Mouse (Mus musculus) brain, embryonic 14.5 days (tissue): ENCODE measurements around the gene Pitpnm1.

Experiments used
- CTCF ChIP-seq: fragments of 200-500 bp; IDR thresholded peaks from 2 replicates; pipeline ENCODE4 v1.5.1; 2012; ENCODE audit warnings: inconsistent platforms, mild to moderate bottlenecking, moderate library complexity, borderline replicate concordance; ENCODE audit not compliant: insufficient read depth, insufficient read length; ENCODE audit errors: extremely low read depth
- POLR2A ChIP-seq: fragments of 200-500 bp; IDR thresholded peaks from 2 replicates; pipeline ENCODE4 v1.6.1; 2012; ENCODE audit warnings: mild to moderate bottlenecking, inconsistent platforms, borderline replicate concordance; ENCODE audit not compliant: poor library complexity, insufficient read depth, insufficient read length, severe bottlenecking; ENCODE audit errors: extremely low read depth

DNA sequence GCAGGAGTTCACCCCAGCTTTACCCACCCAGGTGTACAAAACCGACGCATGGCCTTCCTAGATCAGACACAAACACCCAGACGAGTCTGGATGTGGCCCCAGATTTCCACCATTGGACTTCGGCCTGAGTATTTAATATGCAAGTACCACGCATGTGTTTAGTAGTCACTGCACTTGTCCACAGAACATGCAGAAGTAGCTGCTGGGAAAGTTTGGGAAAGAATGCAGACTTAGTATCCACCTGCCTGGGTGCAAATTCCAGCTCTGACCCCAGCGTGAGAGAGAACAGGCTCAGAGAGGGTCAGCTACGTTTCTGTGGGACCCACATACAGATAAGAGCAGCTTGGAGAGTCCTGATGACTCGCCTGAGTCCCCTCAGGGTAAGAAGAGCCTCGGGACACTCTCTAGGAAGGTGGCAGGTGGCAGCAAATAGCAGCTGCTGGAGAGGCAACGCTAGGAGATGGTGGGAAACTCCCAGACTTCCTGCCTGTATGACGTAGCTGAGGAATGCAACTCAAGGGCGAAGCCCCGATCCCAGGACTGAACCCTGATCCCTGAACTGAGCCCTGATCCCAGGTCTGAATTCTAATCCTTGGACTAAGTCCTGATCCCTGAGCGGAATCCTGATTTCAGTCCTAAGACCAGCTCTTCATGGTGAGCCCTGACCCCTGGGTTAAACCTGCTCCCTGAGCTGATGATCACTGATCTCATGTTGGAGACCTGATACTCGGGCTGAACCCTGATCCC is 43.7 kb upstream of the Pitpnm1 start:
- no peak for TF ChIP-seq CTCF
- no peak for TF ChIP-seq POLR2A
